Mouse (Mus musculus): ENCODE measurements around the gene Wdr82. TPM values are rescaled to one million over a fixed set of nuclear protein-coding genes. Genes with fewer than 3 reads are reported as not detected.

The Wdr82 gene
- polyA plus RNA-seq (2012; ENCODE audit: low replicate concordance), result 13.3 and 14.7 TPM in 2 replicates

GRCm38 (mm10) chr9:106170556-106171345 lies at the start of gene Wdr82:
Gene Wdr82 (plus strand): TSS chr9:106170928.

GRCm38 (mm10) chr9:106158037-106158491 lies 12.7 kb upstream of the Wdr82 start, which contains the start of gene Glyctk:
Gene Glyctk (minus strand): TSS chr9:106158138.

GRCm38 (mm10) chr9:106199535-106200272 lies 29.0 kb downstream of the Wdr82 start, which contains the start of gene Ppm1m:
Gene Ppm1m (minus strand): TSS chr9:106199746.

GRCm38 (mm10) chr9:106202819-106203636 lies 32.3 kb downstream of the Wdr82 start, which contains the start of gene Twf2:
Gene Twf2 (plus strand): TSS chr9:106203108.

GRCm38 (mm10) chr9:106222261-106222851 lies 51.6 kb downstream of the Wdr82 start, which contains the start of gene Tlr9:
Gene Tlr9 (plus strand): TSS chr9:106222598.

Other genes starting within 250 kb of the Wdr82 start
- 0.02 TPM in 1 of 2 replicates, not detected in the other for gene Col6a5, start 210.3 kb upstream of the Wdr82 start, polyA plus RNA-seq (2012; ENCODE audit: low replicate concordance)
- 1.1 and 1.9 TPM in 2 replicates for gene Col6a4, start 74.1 kb upstream of the Wdr82 start, polyA plus RNA-seq (2012; ENCODE audit: low replicate concordance)
- gene Glyctk, start 12.8 kb upstream of the Wdr82 start, polyA plus RNA-seq (2012; ENCODE audit: low replicate concordance), result 2.8 and 4.3 TPM in 2 replicates
- gene Ppm1m, start 28.8 kb downstream of the Wdr82 start, polyA plus RNA-seq (2012; ENCODE audit: low replicate concordance), result 28.1 and 40.4 TPM in 2 replicates
- gene Twf2, start 32.2 kb downstream of the Wdr82 start, polyA plus RNA-seq (2012; ENCODE audit: low replicate concordance), result 28.1 and 30.5 TPM in 2 replicates
- 6.2 and 11.7 TPM in 2 replicates for gene Tlr9, start 51.7 kb downstream of the Wdr82 start, polyA plus RNA-seq (2012; ENCODE audit: low replicate concordance)
- 7.5 and 12.5 TPM in 2 replicates for gene Alas1, start 77.7 kb downstream of the Wdr82 start, polyA plus RNA-seq (2012; ENCODE audit: low replicate concordance)
- gene Poc1a, start 110.1 kb downstream of the Wdr82 start, polyA plus RNA-seq (2012; ENCODE audit: low replicate concordance), result 2.0 and 6.9 TPM in 2 replicates
- 13.9 and 19.2 TPM in 2 replicates for gene Dusp7, start 197.7 kb downstream of the Wdr82 start, polyA plus RNA-seq (2012; ENCODE audit: low replicate concordance)